Mouse (Mus musculus) lung, embryonic 14.5 days (tissue): ENCODE measurements at regions not wholly inside any gene's neighbourhood (a gene's known extent, or its start where the extent isn't known, plus 50 kb on each side); places are given as distances from the start of the nearest gene placed in this dataset.

Experiments used
- ATAC-seq: fragments of 200-750 bp; cut with Nextera tagmentation; 2 replicates; pipeline ENCODE4 v1.8.0; 2017; ENCODE audit warnings: mild to moderate bottlenecking, moderate TSS enrichment, moderate library complexity; ENCODE audit not compliant: insufficient read depth
- DNase-seq: peaks from one replicate; pipeline ENCODE4 v3.0.0-alpha.2; 2015
- H3K27ac ChIP-seq: fragments of 300-500 bp; sonication (generic); 2 replicates; pipeline ENCODE4 v1.5.1; 2014; ENCODE audit warnings: low read depth, mild to moderate bottlenecking, moderate library complexity
- H3K27me3 ChIP-seq: fragments of 300-500 bp; sonication (generic); 2 replicates; pipeline ENCODE4 v1.6.1; 2014; ENCODE audit warnings: low read length, control low read depth; ENCODE audit not compliant: insufficient read depth
- H3K36me3 ChIP-seq: fragments of 300-500 bp; sonication (generic); 2 replicates; pipeline ENCODE4 v1.6.1; 2014; ENCODE audit warnings: control low read depth; ENCODE audit not compliant: insufficient read depth
- H3K4me1 ChIP-seq: fragments of 300-500 bp; sonication (generic); 2 replicates; pipeline ENCODE4 v1.6.1; 2014; ENCODE audit warnings: antibody characterized with exemption, control low read depth; ENCODE audit not compliant: insufficient read depth
- H3K4me2 ChIP-seq: fragments of 300-500 bp; sonication (generic); 2 replicates; pipeline ENCODE4 v1.6.1; 2014; ENCODE audit warnings: mild to moderate bottlenecking
- H3K4me3 ChIP-seq: fragments of 300-500 bp; sonication (generic); 2 replicates; pipeline ENCODE4 v1.5.1; 2014; ENCODE audit warnings: low read depth, low read length
- H3K9ac ChIP-seq: fragments of 300-500 bp; sonication (generic); 2 replicates; pipeline ENCODE4 v1.6.1; 2014
- H3K9me3 ChIP-seq: fragments of 300-500 bp; sonication (generic); 2 replicates; pipeline ENCODE4 v1.6.1; 2016; ENCODE audit warnings: low read depth, low read length, control low read depth
- CTCF ChIP-seq: IDR thresholded peaks from 2 replicates; pipeline ENCODE4 v1.5.1; 2016; ENCODE audit warnings: antibody characterized with exemption, low read depth
- WGBS: fragments of 180-500 bp; shearing (Covaris S2); extraction: QIAGEN DNeasy Blood & Tissue Kit; methylation state at CpG from one replicate; pipeline ENCODE4 v1.1.7; 2014; 5-methylcytosine and 5-hydroxymethylcytosine counted together

- no peak for TF ChIP-seq CTCF
- ATAC-seq (no peak), DNase-seq (no peak)
- H3K9me3 ChIP-seq = no peaks in the 10 kb centered on the region
- H3K9ac ChIP-seq = no peak overlapping the region
- 86% methylated on average over 4 of the region's 4 CpGs for WGBS
- no peaks in the 10 kb centered on the region for H3K4me1 ChIP-seq
- no peak overlapping the region for H3K27ac ChIP-seq
- no peak overlapping the region for H3K4me2 ChIP-seq
- no peak overlapping the region for H3K4me3 ChIP-seq
- H3K36me3 ChIP-seq = no peaks in the 10 kb centered on the region
- no peaks in the 10 kb centered on the region for H3K27me3 ChIP-seq
Observed at GRCm38 (mm10) chr7:125038840-125039239, 405.6 kb upstream of the Kdm8 start.

GRCm38 (mm10) chr7:125055951-125056625 is 388.4 kb upstream of the Kdm8 start:
- Histone ChIP-seq H3K36me3 (no peaks in the 10 kb centered on the region), H3K9ac (no peak overlapping the region), H3K4me1 (no peaks in the 10 kb centered on the region), H3K9me3 (no peaks in the 10 kb centered on the region), H3K4me2 (no peak overlapping the region), H3K27ac (no peak overlapping the region), H3K27me3 (no peaks in the 10 kb centered on the region), H3K4me3 (no peak overlapping the region)
- DNase-seq = no peak
- TF ChIP-seq CTCF = no peak
- ATAC-seq = no peak

GRCm38 (mm10) chr7:125102464-125102863 is 342.0 kb upstream of the Kdm8 start:
- Histone ChIP-seq H3K27me3 (no peaks in the 10 kb centered on the region), H3K4me1 (no peaks in the 10 kb centered on the region)
- no peak for ATAC-seq

DNA sequence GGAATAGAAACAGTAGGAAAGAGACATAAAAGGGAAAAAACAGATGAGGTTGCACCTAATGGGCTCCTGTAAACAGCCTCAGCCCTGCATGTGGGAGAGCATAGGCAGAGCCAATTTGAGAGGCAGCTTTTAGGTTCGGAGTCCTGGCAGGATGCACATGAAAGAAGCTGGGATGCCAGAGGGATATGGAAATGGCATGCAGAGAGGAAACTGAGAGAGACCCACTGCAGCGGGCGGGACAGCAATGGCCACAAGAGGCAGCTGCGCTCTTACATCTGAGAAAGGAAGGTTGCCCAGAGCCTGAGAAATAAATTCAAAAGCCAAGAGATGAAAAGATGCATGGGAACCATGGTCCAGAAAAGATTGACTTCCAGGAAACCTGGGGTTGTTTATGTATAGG is 340.5 kb upstream of the Kdm8 start:
- ATAC-seq (no peak), DNase-seq (peak; percentile 1)
- no peaks in the 10 kb centered on the region for H3K9me3 ChIP-seq
- 75% methylated on average over 4 of the region's 4 CpGs for WGBS
- TF ChIP-seq CTCF = 0 out of 2 replicates have a peak, but pooled peaks have one; percentile 8
- H3K4me3 ChIP-seq = no peak overlapping the region
- no peak overlapping the region for H3K27ac ChIP-seq
- H3K4me1 ChIP-seq = no peaks in the 10 kb centered on the region
- no peak overlapping the region for H3K4me2 ChIP-seq
- H3K9ac ChIP-seq = no peak overlapping the region
- no peaks in the 10 kb centered on the region for H3K36me3 ChIP-seq
- no peaks in the 10 kb centered on the region for H3K27me3 ChIP-seq

More at GRCm38 (mm10) chr7:125102464-125102863, 342.0 kb upstream of the Kdm8 start:
- DNase-seq = no peak
- WGBS = 83% methylated on average over 4 of the region's 4 CpGs
- TF ChIP-seq CTCF = no peak
- no peak overlapping the region for H3K9ac ChIP-seq
- no peaks in the 10 kb centered on the region for H3K9me3 ChIP-seq
- no peak overlapping the region for H3K4me2 ChIP-seq
- no peak overlapping the region for H3K4me3 ChIP-seq
- no peaks in the 10 kb centered on the region for H3K36me3 ChIP-seq
- no peak overlapping the region for H3K27ac ChIP-seq

GRCm38 (mm10) chr7:125112820-125113273 is 331.6 kb upstream of the Kdm8 start:
- WGBS = 75% methylated on average over 9 of the region's 9 CpGs
- ATAC-seq = no peak

DNA sequence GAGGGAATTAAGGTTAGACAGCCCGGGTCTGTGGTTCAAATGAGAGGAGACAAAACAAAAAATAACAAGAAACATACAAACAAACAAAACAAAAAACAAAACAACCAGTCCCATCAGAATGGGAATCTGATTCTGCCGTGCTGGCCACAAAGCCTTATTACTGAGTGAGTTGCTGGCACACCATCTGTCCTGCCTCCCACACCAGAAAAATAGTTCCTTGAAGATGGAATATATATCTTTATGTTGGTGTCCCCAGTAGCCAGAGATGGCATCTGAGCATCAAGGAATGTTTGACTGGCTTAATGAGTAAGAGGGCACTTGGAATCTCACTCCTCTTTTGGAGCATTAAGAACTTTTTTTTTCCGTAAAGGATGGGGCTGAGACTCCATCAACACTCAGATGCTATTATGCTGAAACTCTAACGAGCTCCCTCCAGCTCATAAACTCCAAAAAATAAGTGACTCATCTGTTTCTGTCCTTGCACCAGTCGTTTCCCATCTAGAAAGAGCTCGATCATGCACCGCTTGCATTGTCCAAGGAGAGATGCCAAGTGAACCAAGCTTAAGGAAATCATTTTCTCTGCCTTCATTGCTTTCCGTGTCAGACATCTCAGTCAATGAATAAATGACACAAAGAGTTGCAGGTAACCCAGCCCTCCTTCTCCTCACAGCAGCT is 329.0 kb upstream of the Kdm8 start:
- H3K9me3 ChIP-seq = no peaks in the 10 kb centered on the region
- H3K27ac ChIP-seq = no peak overlapping the region
- H3K4me2 ChIP-seq = no peak overlapping the region
- 76% methylated on average over 8 of the region's 8 CpGs for WGBS
- no peak for ATAC-seq
- no peak for DNase-seq
- no peak overlapping the region for H3K9ac ChIP-seq
- no peak overlapping the region for H3K4me3 ChIP-seq
- no peaks in the 10 kb centered on the region for H3K36me3 ChIP-seq
- no peaks in the 10 kb centered on the region for H3K4me1 ChIP-seq
- TF ChIP-seq CTCF = no peak
- no peaks in the 10 kb centered on the region for H3K27me3 ChIP-seq

More at GRCm38 (mm10) chr7:125112820-125113273, 331.6 kb upstream of the Kdm8 start:
- H3K4me2 ChIP-seq = no peak overlapping the region
- H3K4me1 ChIP-seq = no peaks in the 10 kb centered on the region
- no peaks in the 10 kb centered on the region for H3K36me3 ChIP-seq
- DNase-seq = no peak
- TF ChIP-seq CTCF = no peak
- H3K9ac ChIP-seq = no peak overlapping the region
- H3K9me3 ChIP-seq = no peaks in the 10 kb centered on the region
- H3K27ac ChIP-seq = no peak overlapping the region
- H3K4me3 ChIP-seq = no peak overlapping the region
- H3K27me3 ChIP-seq = no peaks in the 10 kb centered on the region

- Histone ChIP-seq H3K9me3 (no peaks in the 10 kb centered on the region), H3K27ac (no peak overlapping the region), H3K27me3 (no peaks in the 10 kb centered on the region), H3K4me2 (no peak overlapping the region), H3K9ac (no peak overlapping the region), H3K4me1 (no peaks in the 10 kb centered on the region), H3K36me3 (no peaks in the 10 kb centered on the region), H3K4me3 (no peak overlapping the region)
- DNase-seq (peak; percentile 31), ATAC-seq (no peak)
- 67% methylated on average over 8 of the region's 8 CpGs for WGBS
- TF ChIP-seq CTCF = no peak
Observed at GRCm38 (mm10) chr7:125117173-125117572, 327.3 kb upstream of the Kdm8 start.
